Mouse (Mus musculus) liver (tissue): ENCODE results near the gene Zpr1.

Source experiments
- DNase-seq: peaks from one replicate; pipeline ENCODE4 v3.0.0-alpha.2; 2020; ENCODE audit warnings: mixed read lengths

The Zpr1 gene

DNA sequence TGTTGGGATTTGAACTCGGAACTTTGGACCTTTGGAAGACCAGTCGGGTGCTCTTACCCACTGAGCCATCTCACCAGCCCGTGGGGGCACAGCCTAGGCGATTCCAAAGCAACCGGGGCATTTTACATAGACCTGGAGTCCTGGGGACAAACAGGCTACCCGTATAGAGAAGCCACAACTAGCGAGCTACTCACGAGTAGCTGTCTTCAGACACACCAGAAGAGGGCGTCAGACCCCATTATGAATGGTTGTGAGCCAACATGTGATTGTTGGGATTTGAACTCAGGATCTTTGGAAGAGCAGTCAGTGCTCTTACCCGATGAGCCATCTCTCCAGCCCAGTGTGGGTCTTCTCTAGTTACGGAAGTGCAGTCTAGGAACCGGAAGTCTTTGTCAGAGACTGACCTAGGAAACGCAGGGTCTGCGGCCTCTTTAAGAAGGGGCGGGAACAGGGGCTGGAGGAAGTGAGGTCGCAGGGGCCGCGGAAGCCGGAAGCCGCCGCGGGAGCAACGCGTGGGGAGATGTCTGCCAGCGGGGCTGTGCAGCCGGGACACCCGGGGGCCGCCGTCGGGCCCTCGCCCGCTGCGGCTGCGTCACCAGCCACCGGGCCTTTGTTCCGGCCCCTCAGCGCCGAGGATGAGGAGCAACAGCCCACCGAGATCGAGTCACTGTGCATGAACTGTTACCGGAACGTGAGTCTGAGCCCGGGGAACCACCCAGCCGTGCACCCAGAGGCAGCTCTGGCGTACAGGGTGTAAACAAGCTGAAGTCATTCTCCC, at the start of gene Zpr1:
Gene Zpr1, plus strand, starts transcription at position 388 of the 778 bp plus-strand sequence.
- DNase-seq: peak; percentile 88

DNA sequence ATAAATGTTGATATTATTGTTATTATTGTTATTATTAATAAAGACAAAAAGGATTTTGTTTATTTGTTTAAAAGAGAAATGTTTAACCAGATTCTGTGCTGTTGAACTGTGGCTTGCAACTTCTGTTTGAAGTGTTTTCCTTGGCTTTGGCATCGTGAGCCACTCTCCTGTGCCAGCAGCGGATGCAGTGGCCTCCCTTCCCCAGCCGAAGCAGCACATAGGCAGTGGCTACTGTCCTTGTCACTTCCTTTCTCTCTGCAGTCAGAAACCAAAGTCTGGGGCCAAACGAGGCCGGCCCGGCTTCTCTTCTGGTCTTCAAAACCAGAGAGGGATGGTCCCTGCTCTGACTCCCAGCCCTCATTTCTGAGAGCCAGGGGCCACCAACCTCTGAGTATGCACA, 49.8 kb upstream of the Zpr1 start:
- DNase-seq: no peak

DNA sequence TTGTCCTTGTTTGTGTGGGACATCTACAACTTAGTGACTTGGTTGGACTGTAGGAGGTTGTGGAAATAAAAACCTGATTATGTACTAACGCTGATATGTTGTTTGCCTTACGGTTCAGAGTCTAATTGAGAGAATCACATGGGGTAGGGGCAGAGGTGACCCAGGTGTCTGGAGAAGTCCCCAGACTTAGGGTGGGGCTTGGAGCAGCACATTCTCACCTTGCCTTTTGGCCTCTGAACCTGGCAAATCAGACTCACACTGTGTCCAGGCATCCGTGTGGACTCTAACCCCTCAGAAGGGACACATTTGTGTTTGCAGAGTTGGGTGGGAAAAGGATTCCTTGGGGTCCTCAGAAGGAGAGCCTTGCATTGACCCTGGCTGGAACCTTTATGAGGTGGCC, 48.8 kb upstream of the Zpr1 start:
- no peak for DNase-seq

DNA sequence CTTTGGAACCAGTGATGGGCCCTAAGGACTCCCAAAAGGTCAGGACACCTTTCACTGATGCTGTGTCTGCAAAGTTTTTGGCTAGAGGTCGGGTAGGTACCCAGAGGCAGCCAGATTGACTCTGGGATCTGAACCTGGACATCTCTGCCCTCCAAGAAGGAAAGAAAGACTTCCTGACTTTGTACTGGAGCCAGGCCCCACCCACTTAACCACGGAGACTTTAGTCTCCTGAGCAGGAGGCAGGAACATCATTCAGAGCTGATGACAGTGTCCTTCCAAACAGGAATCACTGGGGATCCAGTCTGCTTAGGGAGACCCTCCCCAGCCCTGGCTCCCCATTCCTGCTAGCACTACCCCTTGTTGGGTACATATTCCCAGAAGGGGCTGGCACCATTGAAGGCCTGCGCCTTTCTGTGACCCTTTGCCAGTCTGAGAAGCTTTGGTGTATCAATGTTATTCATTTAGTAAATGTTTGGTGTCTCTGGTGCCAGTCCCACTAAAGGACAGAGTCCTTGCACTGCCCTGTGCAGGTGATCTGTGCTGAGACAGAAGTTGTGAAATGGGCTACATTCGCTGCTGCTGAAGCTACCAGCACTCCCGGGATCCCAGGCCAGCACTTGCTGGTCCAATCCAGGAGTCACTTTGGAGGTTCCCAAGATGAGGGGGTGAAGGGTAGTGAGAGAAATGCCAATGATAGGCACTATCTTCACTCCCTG, 47.8 kb upstream of the Zpr1 start:
- no peak for DNase-seq

DNA sequence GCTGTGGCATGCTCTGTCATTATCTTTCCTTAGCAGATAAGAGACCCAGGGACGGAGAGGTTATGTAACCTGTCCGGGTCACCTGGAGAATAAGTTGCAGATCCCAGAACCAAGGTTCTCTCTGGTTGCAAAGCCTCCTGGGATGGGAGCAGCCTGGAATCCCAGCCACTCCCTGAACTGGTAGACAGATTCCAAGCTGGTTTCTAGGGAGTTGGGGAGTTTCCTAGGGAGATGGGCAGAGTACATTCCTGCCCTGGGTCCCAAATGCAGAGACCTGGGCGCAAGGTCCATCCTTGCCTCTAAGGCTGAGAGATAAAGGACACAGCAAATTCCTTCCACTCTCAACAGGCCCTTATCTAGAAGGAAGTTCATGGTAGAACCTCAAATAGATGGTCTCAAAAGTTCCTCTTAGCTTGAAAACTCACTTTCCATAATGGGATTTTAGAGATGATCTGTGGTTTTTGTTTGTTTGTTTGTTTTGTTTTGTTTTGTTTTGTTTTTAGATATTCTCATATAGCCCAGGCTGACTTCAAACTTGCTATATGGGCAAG, 45.7 kb upstream of the Zpr1 start:
- DNase-seq: no peak

DNA sequence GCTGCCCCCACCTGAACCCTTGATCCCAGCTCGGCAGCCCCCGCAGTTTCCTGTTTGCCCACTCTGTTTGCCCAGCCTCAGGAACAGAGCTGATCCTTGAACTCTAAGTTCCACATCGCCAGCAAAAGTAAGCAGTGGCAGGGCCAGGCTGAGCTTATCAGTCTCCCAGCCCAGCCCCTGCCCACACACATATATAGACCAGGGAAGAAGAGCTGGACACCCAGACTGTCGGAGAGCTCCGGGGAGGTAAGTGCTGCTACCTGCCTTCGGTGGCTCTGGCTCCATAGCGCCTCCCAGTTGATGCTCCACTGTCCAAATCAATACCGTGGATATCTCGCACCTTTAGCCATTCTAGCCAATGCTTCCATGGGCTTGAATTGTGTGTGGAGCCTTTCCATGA, 44.4 kb upstream of the Zpr1 start, which contains the start of gene Apoa1:
Gene Apoa1, plus strand, starts transcription at position 90 of the 400 bp plus-strand sequence.
- peak; percentile 59 for DNase-seq

DNA sequence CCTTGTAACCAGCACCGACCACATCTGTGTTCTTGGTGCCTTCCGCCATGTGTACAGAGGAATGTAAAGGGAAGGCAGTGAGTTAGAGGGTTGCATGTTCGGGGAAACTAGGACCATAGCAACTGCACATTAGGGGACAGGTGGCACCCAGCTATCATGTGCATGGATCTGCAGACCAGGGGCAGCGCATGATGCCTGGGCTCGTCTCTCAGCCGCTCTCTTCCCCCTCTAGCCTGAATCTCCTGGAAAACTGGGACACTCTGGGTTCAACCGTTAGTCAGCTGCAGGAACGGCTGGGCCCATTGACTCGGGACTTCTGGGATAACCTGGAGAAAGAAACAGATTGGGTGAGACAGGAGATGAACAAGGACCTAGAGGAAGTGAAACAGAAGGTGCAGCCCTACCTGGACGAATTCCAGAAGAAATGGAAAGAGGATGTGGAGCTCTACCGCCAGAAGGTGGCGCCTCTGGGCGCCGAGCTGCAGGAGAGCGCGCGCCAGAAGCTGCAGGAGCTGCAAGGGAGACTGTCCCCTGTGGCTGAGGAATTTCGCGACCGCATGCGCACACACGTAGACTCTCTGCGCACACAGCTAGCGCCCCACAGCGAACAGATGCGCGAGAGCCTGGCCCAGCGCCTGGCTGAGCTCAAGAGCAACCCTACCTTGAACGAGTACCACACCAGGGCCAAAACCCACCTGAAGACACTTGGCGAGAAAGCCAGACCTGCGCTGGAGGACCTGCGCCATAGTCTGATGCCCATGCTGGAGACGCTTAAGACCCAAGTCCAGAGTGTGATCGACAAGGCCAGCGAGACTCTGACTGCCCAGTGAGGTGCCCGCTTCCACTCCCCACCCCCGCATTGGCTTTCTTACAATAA, 43.1 kb upstream of the Zpr1 start:
- DNase-seq: peak; percentile 78

DNA sequence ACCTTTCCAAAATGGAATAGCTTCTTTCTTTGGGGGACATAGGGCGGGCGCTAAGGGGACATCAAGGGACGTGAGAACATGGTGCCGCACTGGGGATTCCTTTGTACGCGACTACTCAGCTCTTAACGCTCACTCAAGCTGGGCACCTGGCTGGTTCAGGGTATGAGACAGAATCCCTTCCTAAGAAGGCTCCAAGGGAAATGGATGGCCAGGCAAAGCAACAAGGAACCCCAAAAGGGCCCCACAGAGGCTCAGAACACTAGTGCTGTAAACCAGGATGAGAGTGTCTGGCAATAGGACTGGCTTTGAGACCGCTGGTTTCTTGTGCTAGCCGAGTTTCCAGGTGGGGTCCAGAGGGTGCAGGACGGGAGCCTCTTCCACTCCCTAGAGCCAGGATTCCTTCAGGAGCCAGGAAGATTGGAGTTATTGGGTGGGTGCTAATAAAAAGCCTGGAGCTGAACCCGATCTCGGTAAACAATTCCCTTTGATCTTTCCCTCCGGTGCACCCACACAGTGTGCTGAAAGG, 42.4 kb upstream of the Zpr1 start:
- no peak for DNase-seq

DNA sequence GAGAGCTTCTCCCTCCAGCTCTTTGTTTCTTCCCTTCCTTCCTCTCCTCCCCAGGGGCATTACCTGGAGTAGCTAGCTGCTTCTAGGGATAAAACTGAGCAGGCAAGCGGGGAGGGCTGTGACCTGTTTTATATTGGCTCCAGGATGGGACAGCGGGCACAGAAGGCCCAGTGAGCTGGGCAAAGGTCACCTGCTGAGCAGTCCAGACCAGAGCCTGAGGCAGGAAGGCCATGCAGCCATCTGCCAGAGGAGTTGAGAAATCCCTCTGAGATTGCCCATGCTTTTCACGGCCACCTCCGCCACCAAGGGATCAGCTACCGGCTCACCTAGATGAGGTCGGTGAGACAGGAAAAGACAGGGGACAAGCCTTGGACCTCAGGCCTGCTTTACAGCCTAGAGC, 37.7 kb upstream of the Zpr1 start:
- DNase-seq: no peak

DNA sequence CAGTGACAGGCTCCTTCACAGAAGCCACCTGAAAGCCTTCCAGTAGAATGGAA, 37.4 kb upstream of the Zpr1 start, which contains the start of gene Apoc3:
Gene Apoc3, minus strand, starts transcription at position 41 of the 53 bp plus-strand sequence.
- no peak for DNase-seq

DNA sequence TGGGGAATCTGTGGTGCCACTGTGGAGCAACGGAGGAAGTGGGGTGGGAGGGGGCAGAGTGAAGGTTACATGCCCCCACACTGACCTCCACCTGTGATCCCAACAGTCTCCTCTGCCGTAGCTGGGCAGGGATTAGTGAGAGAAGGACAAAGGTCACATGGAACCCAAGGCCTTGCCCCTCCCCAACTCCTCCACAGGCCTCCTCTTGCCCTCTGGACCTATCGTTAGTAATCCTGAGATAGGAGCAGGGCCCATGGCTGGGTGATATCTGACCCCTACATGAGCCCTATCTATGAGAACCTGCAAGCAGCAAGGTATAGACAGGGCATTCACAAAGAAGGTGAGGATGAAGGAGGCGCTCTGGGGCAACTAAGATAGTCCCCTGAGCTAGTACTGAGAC, 37.2 kb upstream of the Zpr1 start:
- no peak for DNase-seq

DNA sequence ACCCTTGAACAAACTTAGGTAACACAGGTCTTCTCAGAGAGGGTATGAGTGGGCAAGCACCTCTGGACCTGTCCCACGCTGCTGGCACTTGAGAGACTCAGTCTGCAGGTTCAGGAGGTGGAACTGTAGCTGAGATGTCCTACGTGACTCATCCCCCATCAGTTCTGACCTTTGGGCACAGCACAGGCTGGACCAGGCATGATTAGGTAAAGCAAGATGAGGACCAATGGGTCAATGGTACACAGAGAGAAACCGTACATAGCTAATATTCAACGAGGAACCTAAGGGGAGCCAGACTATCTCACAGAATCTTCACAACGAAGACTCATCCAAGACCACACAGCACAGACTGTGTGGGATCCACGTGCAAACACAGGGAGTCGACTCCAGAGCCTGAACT, 34.0 kb upstream of the Zpr1 start:
- DNase-seq: no peak

DNA sequence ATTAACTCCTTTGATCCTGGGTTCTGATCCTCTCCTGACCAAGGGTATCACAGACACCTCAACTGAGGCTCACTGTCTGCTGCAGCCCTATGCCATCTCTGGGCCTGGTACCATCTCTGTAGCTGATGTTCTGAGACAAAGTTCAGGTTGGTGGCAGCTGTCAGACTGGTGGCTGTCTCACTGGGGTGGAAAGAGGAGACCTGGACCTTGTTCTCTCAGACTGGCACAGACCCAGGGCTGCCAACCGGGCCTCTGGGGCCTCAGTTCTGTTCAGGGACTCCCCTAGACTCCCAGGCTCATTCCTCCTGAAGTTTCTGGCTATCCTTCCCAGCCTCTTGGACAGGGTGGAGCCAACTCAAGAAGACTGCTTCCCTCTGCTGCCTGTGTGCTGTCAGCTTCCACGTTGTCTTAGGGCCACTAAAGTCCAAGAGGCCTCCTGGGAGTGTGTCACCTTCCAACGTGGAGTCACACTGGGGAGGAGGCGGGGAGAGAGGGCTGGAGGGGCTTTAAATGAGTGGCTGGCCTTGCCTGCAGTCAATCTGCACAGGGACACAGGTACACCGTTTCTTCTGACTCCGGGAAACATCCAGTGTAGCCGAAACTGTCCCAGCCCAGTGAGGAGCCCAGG, 32.2 kb upstream of the Zpr1 start, which contains the start of gene Apoa4:
Gene Apoa4, plus strand, starts transcription at position 171 of the 628 bp plus-strand sequence.
- no peak for DNase-seq

DNA sequence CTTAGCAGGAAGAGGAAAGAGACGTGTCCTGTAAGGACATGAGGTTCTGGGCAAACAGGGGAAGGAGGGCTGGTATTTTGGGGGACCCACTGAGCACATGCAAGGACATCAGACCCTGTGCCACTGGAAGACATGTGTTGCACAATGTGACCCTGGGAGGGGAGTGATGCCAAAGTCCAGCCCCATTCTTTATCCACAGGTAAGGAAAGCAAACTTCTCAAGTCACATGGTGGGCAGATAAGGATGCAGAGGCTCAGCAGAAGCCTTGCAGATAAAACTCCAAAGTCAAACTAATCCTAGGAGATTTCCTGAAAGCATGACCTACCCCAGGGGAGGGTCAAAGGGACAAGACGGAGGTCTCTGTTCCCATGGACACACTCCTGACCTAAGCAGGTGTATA, 31.0 kb upstream of the Zpr1 start:
- no peak for DNase-seq

DNA sequence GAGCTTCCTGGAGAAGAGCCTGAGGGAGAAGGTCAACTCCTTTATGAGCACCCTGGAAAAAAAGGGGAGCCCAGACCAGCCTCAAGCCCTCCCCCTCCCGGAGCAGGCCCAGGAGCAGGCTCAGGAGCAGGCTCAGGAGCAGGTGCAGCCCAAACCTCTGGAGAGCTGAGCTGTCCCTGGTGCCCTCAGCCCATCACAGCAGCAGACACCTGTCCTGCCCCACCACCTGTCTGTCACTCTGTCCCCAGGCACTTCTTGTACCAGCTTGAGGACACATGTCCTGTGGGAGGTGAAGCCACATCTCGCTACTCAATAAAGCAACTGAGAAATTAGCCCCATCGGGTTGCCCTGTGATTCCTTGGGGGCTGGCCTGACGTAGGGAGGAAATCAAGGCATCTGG, 29.7 kb upstream of the Zpr1 start:
- DNase-seq: no peak

DNA sequence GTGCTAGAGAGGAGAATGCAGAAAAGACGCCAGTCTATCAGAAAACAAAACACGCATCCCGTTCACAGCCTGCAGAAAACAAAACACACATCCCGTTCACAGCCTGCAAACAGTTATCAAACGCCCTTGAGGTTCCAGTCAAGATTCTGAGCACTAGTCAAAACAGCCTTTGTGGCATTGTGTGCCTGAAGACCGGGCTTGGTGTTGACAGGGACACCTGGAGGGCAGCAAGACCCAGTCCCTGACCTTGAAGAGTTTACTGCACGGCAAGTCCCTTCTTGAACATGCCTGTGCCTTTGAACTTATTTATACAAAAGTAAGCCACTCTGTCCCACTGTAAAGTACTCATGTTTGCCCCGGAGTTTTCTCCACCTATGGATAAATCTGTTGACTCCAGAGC, 29.3 kb upstream of the Zpr1 start:
- DNase-seq: no peak

DNA sequence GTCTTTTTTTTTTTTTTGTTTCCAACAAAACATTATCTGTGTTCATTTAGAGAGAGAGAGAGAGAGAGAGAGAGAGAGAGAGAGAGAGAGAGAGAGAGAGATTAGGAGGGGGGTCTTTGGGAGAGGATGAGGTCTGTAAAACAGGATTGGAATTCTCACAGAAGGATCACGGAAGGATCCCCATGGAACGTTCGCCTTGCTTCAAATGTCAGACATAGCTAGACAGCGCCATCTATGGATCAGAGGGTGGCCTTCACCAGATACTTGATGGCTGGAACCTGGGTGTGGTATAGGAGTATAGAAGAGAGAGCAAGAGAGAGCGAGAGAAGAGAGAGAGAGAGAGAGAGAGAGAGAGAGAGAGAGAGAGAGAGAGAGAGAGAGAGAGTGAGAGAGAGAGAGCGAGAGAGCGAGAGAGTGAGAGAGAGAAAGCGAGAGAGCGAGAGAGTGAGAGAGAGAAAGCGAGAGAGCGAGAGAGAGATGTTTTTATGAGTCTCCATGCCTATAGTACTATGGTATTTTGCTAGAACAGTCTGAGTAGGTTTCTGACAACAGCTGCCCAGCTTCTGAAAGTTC, 26.0 kb upstream of the Zpr1 start:
- DNase-seq: peak; percentile 68

DNA sequence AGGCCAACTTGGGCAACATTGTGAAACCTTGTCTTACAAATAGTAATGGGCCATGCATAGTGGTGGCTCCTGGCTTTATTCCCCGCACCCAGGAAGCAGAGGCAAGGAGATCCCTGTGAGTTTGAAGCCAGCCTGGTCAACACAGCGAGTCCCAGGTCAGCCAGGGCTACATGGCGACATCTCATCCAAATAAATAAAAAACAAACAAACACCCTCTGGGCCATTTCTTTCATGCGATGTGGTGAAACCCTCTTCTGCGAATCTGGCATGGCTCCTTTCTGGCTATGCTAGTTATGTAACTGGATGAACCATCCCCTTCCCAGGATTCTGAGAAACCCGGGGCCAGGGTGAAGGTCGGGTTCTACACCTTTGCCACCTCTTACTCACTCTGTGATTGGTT, 16.7 kb upstream of the Zpr1 start:
- DNase-seq: no peak

DNA sequence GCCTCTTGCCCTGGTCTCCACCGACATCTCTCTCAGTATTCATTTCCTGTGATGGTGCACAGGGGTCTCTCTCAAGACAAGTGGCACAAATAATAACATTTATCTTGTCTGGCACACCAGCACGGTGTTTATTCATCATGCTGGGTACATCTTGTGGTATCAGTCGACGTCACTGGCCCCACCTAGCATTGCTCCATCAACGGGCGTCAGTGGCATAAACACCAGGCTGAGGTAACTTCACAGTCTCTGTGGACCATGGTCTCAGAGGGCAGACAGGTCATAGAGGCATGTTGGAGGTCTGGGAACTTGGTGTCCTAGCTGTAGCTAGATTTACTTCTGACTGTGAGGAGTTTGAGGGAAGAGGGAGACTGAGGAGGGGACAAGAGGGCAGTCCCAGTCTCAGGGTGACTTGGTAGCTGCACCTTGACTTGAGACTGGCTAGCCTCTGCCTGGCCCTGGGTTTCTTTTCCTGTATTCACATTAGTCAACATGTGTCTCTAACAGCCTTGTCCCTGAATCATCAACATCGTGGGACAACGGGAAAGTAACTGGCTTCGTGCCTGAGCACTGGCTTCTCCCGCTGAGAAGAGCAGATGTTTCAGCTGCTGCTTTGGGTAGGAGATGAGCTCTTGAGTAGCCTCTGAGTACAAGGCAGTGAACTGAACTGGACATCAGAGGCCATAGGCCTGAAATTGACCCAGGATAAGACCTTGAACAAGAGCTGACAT, 16.0 kb upstream of the Zpr1 start:
- no peak for DNase-seq

DNA sequence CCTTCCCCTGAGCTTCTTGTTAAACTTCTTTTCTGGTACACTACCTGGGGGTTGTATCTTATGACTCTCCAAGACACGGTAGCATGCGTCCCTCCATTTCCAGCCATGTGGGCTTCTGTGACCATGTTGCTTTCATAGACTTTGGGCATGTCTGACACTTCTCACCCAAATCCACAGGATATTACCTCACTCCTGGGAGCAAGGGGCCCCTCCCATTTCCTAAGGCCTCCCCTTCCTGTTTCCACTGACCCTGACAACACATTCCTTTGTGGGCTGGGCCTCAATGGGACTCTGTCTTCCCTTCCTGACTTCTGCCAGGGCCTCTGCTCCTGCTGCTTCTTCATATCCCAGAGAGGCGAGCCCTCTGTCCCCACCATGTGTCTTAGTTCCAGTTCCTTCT, 15.3 kb upstream of the Zpr1 start:
- peak; percentile 16 for DNase-seq

DNA sequence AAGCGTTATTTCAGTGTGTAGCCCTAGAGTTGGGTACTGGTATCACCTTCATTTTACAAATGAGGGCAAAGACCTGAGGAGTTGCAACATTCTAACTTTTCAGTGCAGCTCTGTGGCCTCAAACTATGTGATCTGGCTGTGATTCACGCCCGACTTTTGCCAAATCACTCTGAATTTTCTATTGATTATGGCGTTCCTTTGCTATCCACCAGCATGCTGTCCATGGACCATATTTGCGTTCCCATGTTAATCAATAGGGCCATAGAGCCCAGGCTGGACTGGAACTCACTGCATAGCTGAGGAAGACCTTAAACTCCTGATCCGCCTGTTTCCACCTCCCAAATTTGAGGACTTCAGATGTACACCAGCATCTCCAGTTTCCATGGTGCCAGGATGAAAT, 13.8 kb upstream of the Zpr1 start:
- DNase-seq: no peak

DNA sequence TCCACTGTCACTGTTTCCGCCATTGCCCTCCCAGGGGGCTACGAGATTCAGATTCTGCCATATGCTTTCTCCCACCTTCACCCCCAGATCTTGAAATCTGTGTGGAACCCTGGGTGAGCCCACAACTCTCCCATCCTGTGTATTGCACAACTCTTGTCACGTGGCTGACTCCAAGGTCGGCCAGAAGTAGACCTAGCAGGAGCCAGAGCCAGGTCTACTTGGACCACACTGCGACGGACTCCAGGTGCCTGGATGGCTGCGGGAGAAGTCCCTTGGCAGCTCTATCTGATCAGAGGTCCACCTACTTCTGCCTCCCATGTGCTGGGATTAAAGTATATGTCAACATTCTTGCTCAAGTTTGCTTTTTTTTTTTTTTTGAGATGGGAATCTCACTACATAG, 11.7 kb upstream of the Zpr1 start:
- no peak for DNase-seq
